Mouse (Mus musculus) gastrocnemius, postnatal 36 days (tissue): ENCODE data around the gene Entpd3. TPM values are rescaled to one million over a fixed set of nuclear protein-coding genes. Genes with fewer than 3 reads are reported as not detected.

Source experiments
- DNase-seq, 2 experiments: peaks; one replicate each; pipeline ENCODE4 v3.0.0; 2022
- intact Hi-C: fragments of 180-260 bp; cut with DNase I; formaldehyde crosslinking; loops from one replicate; pipeline ENCODE4 v1.15.1; 2025
- total RNA-seq, 2 experiments: library from RNA; stranded (reverse); gene quantifications; 2 replicates each; pipeline ENCODE4 v1.2.3; 2021

Entpd3 gene
- total RNA-seq, 2 experiments from 2014 or later, result not detected

DNA sequence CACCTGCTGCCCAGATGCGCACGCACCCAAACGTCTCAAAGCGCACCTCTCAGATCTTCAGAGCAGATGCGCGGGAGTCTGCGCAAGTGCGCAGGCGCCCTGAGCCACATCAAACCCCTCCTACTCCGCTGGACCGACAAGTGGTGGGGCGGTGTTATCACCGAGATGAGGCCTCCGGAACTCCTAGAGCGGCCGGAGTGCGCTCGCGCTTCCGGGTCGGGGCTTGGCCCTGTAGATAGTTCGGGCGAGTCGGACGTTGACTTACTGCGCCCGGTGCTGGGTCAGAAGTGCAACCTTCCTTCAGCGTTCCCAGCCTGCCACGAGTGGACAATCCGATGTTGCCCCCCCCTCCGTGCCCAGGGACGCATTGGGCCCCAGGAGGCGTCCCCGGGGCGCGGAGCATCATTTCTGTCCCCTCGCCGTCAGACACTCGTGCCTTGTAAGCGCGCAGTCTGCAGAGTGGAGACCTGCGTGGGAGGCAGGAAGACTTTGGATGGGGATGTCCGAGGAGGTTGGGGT, 37.6 kb downstream of the Entpd3 start:
- intact Hi-C loops, result loop anchor here (10.0 kb wide), 1 partner anchor 442 kb away; no protein-coding TSS in a partner anchor
- DNase-seq, result peak; percentile 75 to 86

DNA sequence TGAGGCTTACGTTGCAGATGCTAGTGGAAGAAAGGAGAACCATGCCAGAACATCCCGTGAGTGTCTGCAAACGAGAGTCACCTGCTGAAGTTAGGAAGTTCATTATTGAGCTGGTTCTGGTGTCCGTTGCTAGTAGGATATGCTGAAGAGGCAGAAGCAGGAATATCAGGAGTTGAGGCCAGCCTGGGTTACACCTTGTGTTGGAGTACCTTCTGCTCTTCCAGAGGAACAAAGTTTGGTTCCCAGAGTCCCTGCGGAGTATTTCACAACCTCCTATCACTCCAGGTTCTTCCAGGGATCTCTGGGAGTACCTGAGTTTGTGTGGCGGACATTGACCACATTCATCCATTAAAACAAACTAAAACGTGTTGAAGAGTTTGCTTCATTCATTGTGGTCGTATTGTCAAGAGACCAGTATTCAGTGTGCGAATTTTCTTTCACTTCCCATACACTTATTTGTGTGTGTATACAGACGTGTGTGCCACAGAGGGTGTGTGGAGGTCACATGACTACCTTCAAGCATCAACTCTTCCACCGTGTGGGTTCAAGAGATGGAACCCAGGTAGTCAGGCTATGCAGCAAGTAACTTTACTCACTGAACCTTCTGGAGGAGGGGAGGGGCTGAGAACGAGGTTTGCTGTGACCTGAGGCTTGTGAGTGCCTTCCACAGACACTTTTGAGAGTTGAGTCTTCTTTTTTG, 38.2 kb downstream of the Entpd3 start:
- no peak for DNase-seq
- intact Hi-C loops, result loop anchor here (10.0 kb wide), 1 partner anchor 443 kb away; no protein-coding TSS in a partner anchor

DNA sequence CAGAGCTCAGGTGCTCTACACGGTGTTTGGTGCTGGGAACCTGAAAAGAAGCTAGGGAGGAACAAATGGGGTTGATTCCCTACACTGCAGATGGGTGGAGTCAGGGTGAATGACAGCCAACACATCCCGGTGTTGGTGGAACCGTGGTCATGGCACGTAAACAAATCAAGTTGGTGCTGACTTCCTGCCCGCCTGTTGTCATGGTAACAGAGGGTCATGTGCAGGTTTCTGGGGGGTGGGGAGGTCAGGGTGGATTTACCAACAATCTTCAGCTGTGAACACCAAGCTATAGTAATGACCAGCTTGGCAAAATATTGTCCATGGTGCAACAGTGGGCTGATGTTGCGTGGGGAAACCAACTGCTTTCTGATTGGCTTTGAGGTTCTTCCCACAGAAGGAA, 39.1 kb downstream of the Entpd3 start:
- intact Hi-C loops, result loop anchor here (10.0 kb wide), 1 partner anchor 444 kb away; no protein-coding TSS in a partner anchor
- DNase-seq, result no peak

DNA sequence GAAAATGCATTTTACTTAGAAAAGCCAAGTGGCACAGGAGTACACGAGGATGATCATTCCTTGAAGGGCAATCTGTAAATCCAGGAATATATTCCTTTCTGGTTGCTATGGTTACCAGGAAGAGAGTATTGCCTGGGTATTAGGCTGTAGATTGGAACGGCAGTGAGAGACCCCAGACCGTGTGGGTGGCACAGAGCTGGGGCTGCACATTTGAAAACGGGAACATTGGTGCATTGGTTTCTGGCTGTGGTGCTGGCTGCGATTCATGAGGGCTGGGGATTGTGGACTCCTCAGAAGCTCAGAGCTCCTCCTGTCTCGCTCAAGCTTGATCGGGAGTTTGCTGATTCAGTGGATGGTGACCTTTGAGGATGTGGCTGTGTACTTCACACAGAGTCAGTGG, 40.2 kb downstream of the Entpd3 start:
- no peak for DNase-seq
- intact Hi-C loops, result loop anchor here (10.0 kb wide), 2 partner anchors 145 to 445 kb away; no protein-coding TSS in a partner anchor

DNA sequence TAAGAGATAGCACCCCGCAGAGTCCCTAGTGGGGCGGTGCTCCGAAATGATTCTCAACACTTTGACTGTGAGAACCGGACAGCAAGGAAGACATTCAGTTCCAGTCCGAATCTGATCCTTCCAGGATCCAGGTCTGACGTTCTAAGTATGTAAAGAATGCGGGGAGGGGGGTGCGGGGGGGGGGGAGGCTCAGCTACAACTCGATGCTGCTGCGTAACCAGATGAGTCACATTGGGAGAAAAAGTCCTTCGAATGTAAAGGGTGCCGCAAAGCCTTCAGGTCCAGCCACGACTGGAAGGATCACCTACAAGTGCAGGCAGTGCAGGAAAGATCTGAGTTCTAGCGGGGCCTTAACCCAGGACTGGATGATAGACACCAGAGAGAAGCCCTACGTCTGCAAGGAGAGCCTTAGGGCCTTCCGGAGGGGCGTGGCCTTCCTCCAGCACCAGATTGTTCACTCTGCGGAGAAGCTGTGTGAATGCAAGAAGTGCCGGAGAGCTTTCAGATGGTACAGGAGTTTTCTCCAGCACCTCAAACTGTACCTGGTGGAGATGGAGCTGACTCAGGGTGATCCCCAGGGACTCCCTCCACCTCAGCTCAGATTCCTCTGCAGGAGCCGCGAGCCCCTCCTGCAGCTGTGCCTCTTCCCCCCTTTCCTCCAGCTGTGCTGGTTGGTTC, 42.5 kb downstream of the Entpd3 start:
- intact Hi-C loops, result loop anchor here (10.0 kb wide), 1 partner anchor 147 kb away; no protein-coding TSS in a partner anchor
- peak; percentile 28 to 42 for DNase-seq

DNA sequence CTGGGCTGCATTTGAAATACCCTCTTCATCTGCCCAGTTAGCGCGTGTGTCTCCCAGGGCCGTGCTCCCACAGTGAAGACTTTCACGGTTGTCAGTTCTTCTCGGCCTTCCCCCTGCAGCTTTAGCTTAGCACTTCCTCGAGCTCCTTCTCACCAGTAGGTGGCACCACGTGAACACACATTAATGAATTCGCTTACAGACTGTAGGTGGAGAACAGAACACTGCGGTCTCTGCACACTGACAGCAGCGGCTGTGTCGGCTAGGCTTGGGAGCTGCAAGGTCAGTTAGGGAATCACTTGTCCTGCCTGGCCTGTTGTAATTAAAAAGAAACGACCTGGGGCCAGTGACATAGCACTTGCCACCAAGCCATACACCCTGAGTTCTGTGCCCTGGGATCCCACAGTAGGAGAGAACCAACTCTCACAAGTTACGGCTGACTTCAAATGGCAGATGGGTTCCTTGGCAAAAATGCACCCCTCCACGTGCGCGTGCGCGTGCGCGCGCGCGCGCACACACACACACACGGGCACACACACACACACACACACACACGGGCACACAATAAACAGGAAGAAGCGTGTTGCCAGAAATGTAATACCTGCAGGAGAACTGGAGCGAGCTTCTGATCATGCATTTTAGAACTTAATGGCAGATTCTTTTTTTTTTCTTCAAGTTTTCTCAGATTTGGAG, 43.1 kb downstream of the Entpd3 start:
- intact Hi-C loops, result loop anchor here (10.0 kb wide), 1 partner anchor 148 kb away; no protein-coding TSS in a partner anchor
- DNase-seq, result peak; percentile 69 to 84

DNA sequence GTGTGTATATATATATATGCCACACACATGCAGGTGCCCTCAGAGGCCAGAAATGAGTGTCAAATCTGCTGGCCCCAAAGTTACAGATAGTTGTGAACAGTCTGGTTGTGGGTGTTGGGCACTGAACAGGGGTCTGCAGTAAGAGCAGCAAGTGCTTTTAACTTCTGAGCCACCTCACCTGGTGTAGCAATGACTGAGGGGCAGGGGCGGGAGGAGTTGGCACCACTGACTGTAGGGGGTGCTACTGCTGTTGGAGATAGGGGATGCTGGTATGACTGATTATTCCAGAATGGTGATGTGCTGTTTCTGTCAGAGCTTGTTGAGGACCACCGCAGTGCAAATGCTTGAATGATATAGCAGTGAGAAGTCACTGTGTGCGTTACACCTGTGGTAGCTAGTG, 43.7 kb downstream of the Entpd3 start:
- DNase-seq, result no peak
- intact Hi-C loops, result loop anchor here (10.0 kb wide), 1 partner anchor 149 kb away; no protein-coding TSS in a partner anchor

DNA sequence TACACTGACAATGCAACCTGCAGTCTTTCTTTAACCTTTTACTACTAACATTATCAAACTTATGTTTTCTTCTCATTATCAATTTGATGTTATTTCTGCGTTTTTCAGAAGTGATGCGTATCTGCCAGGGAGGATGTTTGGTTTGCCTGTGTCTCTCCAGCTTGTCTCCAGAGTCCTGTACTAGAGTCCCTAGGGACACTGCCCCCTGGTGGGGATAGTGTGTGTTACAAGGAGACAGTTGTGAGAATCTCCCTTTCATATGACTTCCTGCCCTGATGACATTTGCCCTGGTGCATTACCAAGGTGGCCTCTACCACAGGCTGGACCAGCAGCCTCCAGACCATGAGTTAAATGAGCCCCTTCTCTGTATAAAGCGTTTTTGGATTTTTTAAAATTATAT, 46.9 kb downstream of the Entpd3 start:
- peak; percentile 35 to 55 for DNase-seq
- intact Hi-C loops, result loop anchor here (5.0 to 10.0 kb wide), 2 partner anchors 84 to 152 kb away; no protein-coding TSS in a partner anchor

DNA sequence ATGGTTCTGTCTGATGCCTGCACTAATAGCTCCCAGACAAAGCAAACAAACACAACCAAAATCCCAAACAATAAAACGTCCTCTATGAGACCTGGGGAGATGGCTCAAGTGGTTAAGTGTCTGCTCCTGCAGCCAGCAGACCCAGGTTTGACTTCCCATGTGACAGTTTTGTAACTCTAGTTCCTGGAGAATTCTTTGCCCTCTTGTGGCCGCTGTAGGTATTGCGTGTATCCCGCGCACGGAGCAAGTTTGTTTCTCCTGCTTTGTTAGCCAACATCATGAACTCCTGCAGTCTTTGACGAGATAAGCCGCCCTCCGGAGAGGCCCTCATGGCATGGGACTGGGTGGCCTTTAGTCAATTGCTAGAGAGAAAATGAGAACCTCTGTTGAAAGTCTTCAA, 51.9 kb downstream of the Entpd3 start:
- DNase-seq, result peak; percentile 54 to 73
- intact Hi-C loops, result loop anchor here (5.0 to 10.0 kb wide), 2 partner anchors 653 to 791 kb away; no protein-coding TSS in a partner anchor

DNA sequence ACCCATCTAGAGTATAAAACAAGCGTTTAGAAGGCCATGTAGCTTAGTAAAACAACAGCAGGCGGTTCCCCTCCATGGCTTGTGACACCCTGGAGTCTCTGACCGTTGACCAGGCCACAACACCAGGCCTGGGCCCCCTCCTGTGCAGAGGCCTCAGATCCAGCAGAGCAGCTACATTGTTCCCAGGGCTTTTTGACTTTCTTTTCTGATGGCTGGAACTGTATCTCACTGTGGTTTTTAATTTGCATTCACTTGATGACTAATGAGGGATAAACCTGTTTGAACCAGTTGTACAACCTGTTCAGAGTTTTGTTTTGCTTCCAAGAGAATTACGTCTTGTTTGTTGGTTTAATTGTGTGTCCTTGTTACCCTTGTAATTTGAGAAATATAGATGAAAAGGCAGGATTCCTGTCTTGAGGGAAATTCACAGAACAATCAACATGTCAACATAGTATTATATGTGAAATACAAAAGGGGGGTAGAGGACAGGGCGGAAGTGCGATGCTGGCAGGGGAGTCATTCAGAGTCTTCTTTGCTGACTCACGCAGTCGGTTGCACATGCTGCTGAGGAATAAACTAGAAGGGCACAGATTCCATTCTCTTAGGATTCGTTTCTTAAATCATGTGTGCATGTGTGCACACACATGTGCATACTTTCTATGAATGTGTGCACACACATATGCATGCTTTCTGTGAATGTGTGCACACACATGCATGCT, 53.9 kb downstream of the Entpd3 start:
- intact Hi-C loops, result loop anchor here (5.0 to 10.0 kb wide), 2 partner anchors 651 to 789 kb away; no protein-coding TSS in a partner anchor
- DNase-seq, result no peak

DNA sequence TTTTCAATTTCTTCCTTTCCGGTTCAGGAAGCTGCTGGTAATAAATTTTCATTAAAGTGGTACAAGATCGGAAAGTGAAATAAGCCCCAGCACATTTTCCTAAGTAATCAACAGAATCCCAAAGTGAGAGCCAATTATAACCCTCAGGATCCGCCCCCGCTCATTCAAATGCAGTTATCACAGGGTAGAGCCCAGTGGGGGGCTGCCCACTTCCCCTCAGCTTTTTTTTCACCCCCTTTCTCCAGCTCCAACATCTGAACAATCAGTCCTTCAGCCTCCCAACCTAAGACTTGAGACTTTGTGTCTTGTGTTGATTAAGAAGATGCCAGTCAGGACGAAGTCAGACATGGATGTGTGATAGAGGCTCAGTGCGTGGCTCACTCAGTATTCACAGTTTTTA, 55.2 kb downstream of the Entpd3 start:
- intact Hi-C loops, result loop anchor here (5.0 to 10.0 kb wide), 2 partner anchors 650 to 787 kb away; no protein-coding TSS in a partner anchor
- no peak for DNase-seq

DNA sequence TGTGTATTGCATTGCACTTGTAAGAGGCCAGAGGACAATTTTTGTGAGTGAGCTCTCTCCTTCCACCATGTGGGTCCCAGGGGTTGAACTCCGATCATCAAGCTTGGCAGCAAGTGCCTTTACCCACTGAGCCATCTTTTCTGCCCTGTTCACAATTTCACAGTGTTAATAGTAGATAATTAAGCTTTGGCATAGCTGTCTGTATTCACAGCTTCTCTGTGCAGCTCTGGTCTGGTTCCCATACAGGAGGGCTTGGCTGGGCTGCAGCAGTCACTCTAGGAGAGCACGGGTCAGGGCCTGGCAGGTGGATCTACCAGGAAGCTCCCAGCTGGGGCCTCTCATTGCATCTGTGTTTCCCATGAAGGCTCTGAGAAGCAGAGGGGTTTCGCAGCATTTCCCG, 55.7 kb downstream of the Entpd3 start:
- DNase-seq, result no peak
- intact Hi-C loops, result loop anchor here (10.0 kb wide), 1 partner anchor 649 kb away; no protein-coding TSS in a partner anchor

DNA sequence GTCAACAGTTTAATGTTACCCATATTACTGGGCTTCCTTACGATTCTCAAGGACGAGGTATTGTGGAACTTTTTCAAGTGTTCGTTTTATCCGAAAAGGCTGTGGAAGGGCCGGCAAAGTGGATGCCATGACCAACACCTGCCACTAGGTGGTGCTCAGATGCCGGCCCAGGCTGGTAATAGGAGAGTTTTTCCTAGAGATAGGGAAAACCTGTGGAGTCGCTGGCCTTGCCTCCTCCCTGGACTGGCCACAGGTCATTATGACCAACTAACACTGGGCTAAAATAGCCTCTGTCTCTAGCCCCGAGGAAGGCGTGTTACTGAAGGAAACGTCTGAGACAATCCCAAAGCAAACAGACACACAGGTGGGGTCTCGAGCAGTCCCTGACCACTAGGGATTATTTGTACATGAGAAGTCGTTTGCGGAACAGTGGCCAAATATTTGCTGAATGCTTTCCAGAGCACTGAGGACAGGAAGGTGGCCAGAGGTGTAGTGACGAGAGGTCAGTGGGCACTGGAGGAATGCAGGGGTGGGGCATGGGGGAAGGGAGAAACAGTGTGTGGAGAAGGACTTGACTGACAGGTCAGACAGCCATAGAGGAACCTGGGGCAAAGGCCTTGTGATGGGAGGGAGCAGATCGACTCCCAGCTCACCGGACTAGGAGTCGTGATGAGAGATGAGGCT, 62.0 kb downstream of the Entpd3 start:
- intact Hi-C loops, result loop anchor here (5.0 to 10.0 kb wide), 3 partner anchors 136 to 493 kb away; no protein-coding TSS in a partner anchor
- peak; percentile 60 to 73 for DNase-seq

DNA sequence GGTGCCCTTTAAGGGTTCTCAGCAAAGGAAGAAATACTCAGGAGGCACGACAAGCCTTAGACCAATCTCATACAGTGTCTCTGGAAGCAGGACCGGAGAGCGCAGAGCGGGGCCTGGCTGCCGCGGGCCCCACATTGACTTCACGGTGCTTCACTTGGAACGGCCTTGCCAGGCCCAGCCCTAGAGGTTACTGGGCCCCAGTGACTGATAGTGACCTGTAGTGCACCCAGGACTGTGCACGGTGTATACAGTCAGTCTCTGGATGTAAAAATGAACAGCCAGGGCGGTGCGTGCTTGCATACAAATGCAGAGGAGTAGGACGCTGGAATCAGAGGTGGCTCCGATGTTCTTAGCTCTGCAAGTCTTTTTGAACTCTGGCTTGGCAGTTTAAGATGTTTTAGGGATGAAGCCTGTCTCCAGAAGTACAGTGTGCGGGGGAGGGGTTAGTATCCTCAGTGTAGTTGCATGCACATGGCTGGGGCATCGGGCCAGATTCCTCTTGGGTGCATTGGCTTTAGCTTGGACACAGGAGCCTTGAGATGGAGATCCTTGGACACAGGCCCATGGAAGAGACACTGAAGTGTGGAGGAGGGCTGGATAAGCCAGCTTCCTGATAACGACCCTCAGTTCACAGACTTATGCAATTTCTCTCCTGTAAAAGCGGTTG, 62.7 kb downstream of the Entpd3 start:
- intact Hi-C loops, result loop anchor here (5.0 to 10.0 kb wide), 3 partner anchors 135 to 492 kb away; no protein-coding TSS in a partner anchor
- DNase-seq, result no peak

DNA sequence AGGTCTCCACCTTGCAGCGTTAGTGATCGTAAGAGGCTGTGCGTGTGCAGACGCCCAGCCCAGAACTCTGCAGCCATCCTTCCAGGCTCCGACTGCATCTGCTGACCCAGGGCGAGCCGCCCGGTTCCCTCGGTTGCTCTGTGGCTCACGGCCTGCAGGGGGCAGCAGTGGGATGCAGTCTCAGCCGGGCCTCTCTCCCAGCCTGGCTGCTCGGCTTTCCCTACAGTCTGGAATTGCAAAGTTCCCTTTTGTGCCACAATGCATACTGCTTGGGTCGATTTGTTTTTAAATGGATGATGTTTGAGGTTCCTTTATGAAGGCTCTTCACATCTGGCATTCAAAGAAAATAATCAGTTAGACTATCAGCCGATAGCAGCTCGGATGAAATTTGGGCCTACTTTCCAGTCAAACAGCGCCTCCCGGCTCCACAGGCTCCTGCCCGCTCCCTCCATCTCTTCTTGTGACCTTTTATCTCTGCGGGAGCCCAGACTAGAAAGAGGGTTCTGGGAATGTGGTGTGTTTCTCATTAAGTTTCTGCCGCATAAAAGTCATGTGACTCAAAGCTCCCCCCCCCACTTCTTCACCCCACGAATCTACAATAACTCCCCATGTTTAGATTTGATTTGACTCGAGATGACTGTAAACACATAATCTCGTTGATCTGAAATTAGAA, 63.4 kb downstream of the Entpd3 start:
- DNase-seq, result peak; percentile 84 to 92
- intact Hi-C loops, result loop anchor here (5.0 to 10.0 kb wide), 3 partner anchors 134 to 492 kb away; no protein-coding TSS in a partner anchor

DNA sequence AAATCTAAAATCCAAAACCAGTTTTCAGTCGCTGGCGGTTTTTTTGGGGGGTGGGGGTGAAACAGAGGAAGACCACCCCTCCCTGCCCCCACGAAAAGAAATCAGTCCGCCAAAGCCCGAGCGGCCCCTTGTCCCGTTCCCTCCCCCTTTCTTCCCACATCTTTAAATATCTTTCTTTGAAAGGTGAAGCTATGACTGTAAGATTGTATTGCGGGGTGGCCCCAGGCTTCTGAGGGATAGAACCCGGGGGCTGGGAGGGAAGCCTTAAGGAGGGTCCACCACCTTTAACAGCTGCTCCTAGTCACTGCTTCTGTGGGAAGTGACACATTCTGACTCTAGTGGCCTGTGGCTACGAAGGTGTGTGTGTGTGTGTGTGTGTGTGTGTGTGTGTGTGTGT, 63.9 kb downstream of the Entpd3 start:
- no peak for DNase-seq
- intact Hi-C loops, result loop anchor here (5.0 to 10.0 kb wide), 3 partner anchors 134 to 491 kb away; no protein-coding TSS in a partner anchor

DNA sequence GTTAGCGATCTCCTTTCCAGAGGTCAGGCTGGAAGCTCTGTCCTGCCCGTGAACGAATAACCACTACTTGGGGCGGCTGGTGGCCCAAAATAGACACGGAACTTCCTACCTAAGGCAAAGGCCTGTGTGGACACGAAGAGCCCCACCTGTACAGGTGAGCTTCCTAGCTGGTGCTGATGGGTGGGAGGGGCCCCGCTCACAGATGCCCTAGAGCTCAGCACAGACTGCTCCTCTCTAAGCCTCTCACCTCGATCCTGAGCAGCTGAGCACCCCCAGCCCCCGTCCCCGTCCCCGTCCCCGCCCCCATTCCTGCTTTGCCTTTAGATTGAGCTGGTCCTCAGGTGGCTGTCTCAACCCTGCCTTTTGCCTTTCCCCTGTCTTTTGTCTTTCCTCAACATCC, 64.3 kb downstream of the Entpd3 start:
- intact Hi-C loops, result loop anchor here (5.0 to 10.0 kb wide), 3 partner anchors 133 to 491 kb away; no protein-coding TSS in a partner anchor
- DNase-seq, result no peak

DNA sequence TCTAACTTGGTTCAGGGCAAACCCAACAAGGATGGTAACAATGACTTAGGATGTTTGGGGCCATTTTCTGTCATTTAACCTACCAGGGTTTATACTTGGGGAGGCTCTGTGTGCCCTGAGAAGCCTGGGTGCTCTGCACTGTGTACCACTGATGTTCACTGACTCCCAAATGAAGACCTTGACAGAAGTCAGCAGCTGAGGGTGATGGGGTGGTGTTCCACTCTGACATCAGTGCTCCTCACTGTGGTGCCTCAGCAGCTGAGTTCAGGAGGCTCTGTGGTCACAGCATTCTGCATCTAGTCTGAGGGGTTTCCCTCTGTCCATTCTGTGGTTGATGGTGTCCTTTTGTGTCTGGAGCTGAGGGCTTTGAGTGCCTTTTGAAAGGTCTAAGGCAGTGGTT, 71.4 kb downstream of the Entpd3 start:
- no peak for DNase-seq
- intact Hi-C loops, result no loop called here
